Mouse (Mus musculus) liver, embryonic 14.5 days (tissue): ENCODE data around the gene Supt3. TPM values are rescaled to one million over a fixed set of nuclear protein-coding genes. Genes with fewer than 3 reads are reported as not detected.

Experiments
- ATAC-seq: fragments of 200-750 bp; cut with Nextera tagmentation; 2 replicates; pipeline ENCODE4 v1.8.0; 2017; ENCODE audit warnings: moderate number of reproducible peaks, mild to moderate bottlenecking, moderate library complexity; ENCODE audit not compliant: insufficient read depth
- DNase-seq, 3 experiments: peaks; one replicate each; pipeline ENCODE4 v3.0.0-alpha.2; 2012 to 2013; ENCODE audit warnings: low read depth in 3 of 3, low spot score in 3 of 3
- H3K27ac ChIP-seq: fragments of 300-500 bp; sonication (generic); 2 replicates; pipeline ENCODE4 v1.5.1; 2014; ENCODE audit warnings: moderate library complexity, mild to moderate bottlenecking, control low read depth, inconsistent platforms
- H3K27me3 ChIP-seq: fragments of 300-500 bp; sonication (generic); 2 replicates; pipeline ENCODE4 v1.6.1; 2014; ENCODE audit warnings: mild to moderate bottlenecking, low read length, moderate library complexity; ENCODE audit not compliant: control insufficient read depth, insufficient read depth
- H3K36me3 ChIP-seq: fragments of 300-500 bp; sonication (generic); replicated peaks from 2 replicates; pipeline ENCODE4 v1.6.1; 2014; ENCODE audit warnings: low read depth; ENCODE audit not compliant: control insufficient read depth, insufficient read depth
- H3K4me1 ChIP-seq, 2 experiments: fragments of 200-500 bp in 1 of 2; fragments of 300-500 bp in 1 of 2; sonication (generic) in 1 of 2; replicated peaks; 2 replicates each; pipeline ENCODE4 v1.6.1; 2012 to 2014; ENCODE audit warnings: antibody characterized with exemption in 1 of 2, inconsistent platforms in 1 of 2, low read length in 1 of 2; ENCODE audit not compliant: control insufficient read depth in 2 of 2, insufficient read depth in 2 of 2
- H3K4me2 ChIP-seq: fragments of 300-500 bp; sonication (generic); 2 replicates; pipeline ENCODE4 v1.6.1; 2014; ENCODE audit warnings: low read depth, mild to moderate bottlenecking, control low read depth, moderate library complexity
- H3K4me3 ChIP-seq, 2 experiments: fragments of 200-500 bp in 1 of 2; fragments of 300-500 bp in 1 of 2; sonication (generic) in 1 of 2; 2 replicates each; pipeline ENCODE4 v1.5.1; 2012 to 2014; ENCODE audit warnings: low read depth in 2 of 2, low read length in 2 of 2, mild to moderate bottlenecking in 2 of 2, control low read depth in 1 of 2, inconsistent platforms in 1 of 2, moderate library complexity in 1 of 2; ENCODE audit not compliant: insufficient read depth in 1 of 2
- H3K9ac ChIP-seq: fragments of 300-500 bp; sonication (generic); replicated peaks from 2 replicates; pipeline ENCODE4 v1.6.1; 2014; ENCODE audit warnings: mild to moderate bottlenecking, control low read depth, moderate library complexity
- H3K9me3 ChIP-seq: fragments of 300-500 bp; sonication (generic); 2 replicates; pipeline ENCODE4 v1.6.1; 2016; ENCODE audit warnings: low read length, mixed read lengths; ENCODE audit not compliant: control insufficient read depth
- CTCF ChIP-seq: IDR thresholded peaks from 2 replicates; pipeline ENCODE4 v1.5.1; 2016; ENCODE audit warnings: antibody characterized with exemption, low read depth, control low read depth
- EP300 ChIP-seq: IDR thresholded peaks from 2 replicates; pipeline ENCODE4 v1.6.1; 2016; ENCODE audit warnings: antibody characterized with exemption, low read depth
- WGBS: fragments of 180-500 bp; shearing (Covaris S2); extraction: QIAGEN DNeasy Blood & Tissue Kit; methylation state at CpG from one replicate; pipeline ENCODE4 v1.1.7; 2014; ENCODE audit not compliant: insufficient replicate concordance; 5-methylcytosine and 5-hydroxymethylcytosine counted together
- polyA plus RNA-seq, 2 experiments: library from polyadenylated mRNA; depleted of rRNA in 1 of 2; stranded (reverse) in 1 of 2; unstranded in 1 of 2; fragments of >200 nt; fragmentation: Nextera tagmentation in 1 of 2; extraction: Ambion mirVana in 1 of 2; gene quantifications; 2 replicates each; pipeline versions ENCODE4 v1.2.1 to v1.2.3; 2012 to 2014

Gene Supt3
- polyA plus RNA-seq, 2 experiments: 2.7 to 5.3 TPM

DNA sequence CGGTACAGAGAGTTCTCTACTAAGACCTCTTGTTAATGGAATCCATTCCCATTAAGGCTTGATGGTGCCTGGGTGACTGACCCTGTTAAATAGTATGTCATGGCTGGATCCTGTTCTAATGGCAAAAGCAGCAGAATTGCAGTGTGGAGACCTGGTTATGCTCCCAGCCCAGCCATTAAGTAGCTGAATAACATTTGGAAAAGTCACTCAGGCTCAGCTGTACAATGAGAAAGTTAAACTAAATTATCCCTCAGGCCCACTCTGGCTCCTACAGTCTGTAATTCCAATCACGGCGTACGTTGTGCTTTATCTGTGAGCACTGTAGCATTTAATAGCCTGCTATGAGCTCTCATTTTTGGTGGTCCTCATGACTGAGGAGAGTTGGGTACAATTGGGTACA lies 300.0 kb downstream of the Supt3 start:
- DNase-seq (no peak), ATAC-seq (no peak)
- no peaks in the 10 kb centered on the region for H3K9me3 ChIP-seq
- no peaks in the 10 kb centered on the region for H3K27me3 ChIP-seq
- no peak overlapping the region for H3K9ac ChIP-seq
- H3K4me3 ChIP-seq: no peak overlapping the region
- no peak overlapping the region for H3K27ac ChIP-seq
- TF ChIP-seq EP300 (no peak), CTCF (no peak)
- H3K4me1 ChIP-seq: no peaks in the 10 kb centered on the region
- H3K4me2 ChIP-seq: no peak overlapping the region
- H3K36me3 ChIP-seq: no peaks in the 10 kb centered on the region
- 74% methylated on average over 4 of the region's 4 CpGs for WGBS

GRCm38 (mm10) chr17:45077921-45078640 lies 301.1 kb downstream of the Supt3 start:
- Histone ChIP-seq H3K4me3 (no peak overlapping the region), H3K36me3 (no peaks in the 10 kb centered on the region), H3K9ac (no peak overlapping the region), H3K27me3 (no peaks in the 10 kb centered on the region), H3K4me1 (no peaks in the 10 kb centered on the region), H3K9me3 (no peaks in the 10 kb centered on the region), H3K4me2 (no peak overlapping the region), H3K27ac (no peak overlapping the region)
- DNase-seq: no peak
- no peak for ATAC-seq
- 64% methylated on average over 14 of the region's 14 CpGs for WGBS
- TF ChIP-seq EP300 (no peak), CTCF (no peak)

DNA sequence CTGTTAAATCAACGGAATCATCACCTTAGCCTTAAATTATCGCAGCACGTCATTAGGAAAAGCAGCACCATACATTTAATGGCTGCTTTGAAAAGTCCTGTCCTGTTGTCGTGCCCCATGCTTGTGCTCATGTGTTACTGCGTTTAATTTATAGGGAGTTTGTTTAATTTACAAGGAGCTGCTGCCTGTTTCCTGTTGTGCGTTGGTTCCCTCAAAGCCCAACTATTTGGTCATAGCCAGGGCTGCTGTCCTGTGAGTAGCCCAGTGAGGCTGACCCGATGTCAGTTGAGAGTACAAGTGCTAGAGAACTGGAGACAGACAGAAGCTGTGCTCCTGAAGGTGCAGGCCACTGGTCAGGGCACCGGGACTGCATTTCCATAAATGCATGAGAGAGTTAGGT lies 304.6 kb downstream of the Supt3 start:
- Histone ChIP-seq H3K4me1 (no peaks in the 10 kb centered on the region), H3K9ac (no peak overlapping the region), H3K9me3 (no peaks in the 10 kb centered on the region), H3K36me3 (no peaks in the 10 kb centered on the region), H3K4me2 (no peak overlapping the region), H3K4me3 (no peak overlapping the region), H3K27ac (no peak overlapping the region), H3K27me3 (no peaks in the 10 kb centered on the region)
- DNase-seq (no peak), ATAC-seq (no peak)
- no peak for TF ChIP-seq EP300
- TF ChIP-seq CTCF: no peak
- WGBS: 71% methylated on average over 8 of the region's 8 CpGs

- no peaks in the 10 kb centered on the region for H3K9me3 ChIP-seq
- H3K4me3 ChIP-seq: no peak overlapping the region
- DNase-seq (no peak), ATAC-seq (no peak)
- no peaks in the 10 kb centered on the region for H3K36me3 ChIP-seq
- H3K27ac ChIP-seq: no peak overlapping the region
- no peak overlapping the region for H3K9ac ChIP-seq
- H3K4me1 ChIP-seq: no peaks in the 10 kb centered on the region
- no peak overlapping the region for H3K4me2 ChIP-seq
- no peaks in the 10 kb centered on the region for H3K27me3 ChIP-seq
- TF ChIP-seq EP300: no peak
- no peak for TF ChIP-seq CTCF
- WGBS: 50% methylated on average over 8 of the region's 8 CpGs
Observed at GRCm38 (mm10) chr17:45081955-45082475, 305.1 kb downstream of the Supt3 start.

DNA sequence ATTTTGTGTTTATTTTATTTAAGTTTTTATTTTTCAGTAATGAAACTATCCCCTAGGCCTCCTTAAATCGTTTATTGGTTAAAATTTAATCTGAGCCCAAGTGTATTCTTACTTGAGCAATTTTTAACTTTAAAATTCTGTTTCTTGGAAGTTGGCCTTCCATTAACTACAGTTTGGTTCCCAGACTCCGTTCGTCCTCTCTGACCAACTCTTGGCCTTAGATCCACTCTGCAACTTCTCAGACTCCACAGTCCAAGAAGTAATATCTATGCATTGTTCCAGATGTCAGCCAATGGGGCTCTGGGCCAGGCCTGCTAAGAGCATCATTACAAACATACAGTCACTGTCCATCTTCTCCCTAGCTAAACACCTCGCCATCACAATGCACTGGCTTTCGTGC lies 309.4 kb downstream of the Supt3 start:
- H3K27me3 ChIP-seq: no peaks in the 10 kb centered on the region
- no peak overlapping the region for H3K4me3 ChIP-seq
- ATAC-seq (no peak), DNase-seq (no peak)
- H3K36me3 ChIP-seq: no peaks in the 10 kb centered on the region
- WGBS: 72% methylated on average over 5 of the region's 5 CpGs
- H3K9ac ChIP-seq: no peak overlapping the region
- H3K4me2 ChIP-seq: no peak overlapping the region
- H3K9me3 ChIP-seq: no peaks in the 10 kb centered on the region
- no peak for TF ChIP-seq EP300
- TF ChIP-seq CTCF: no peak
- H3K4me1 ChIP-seq: no peaks in the 10 kb centered on the region
- no peak overlapping the region for H3K27ac ChIP-seq
